Mouse (Mus musculus): ENCODE data around the gene Tgif2lx1. TPM values are rescaled to one million over a fixed set of nuclear protein-coding genes. Genes with fewer than 3 reads are reported as not detected.
"Not testable (repeated sequence)": the region's sequence is repeated elsewhere in the genome, so short reads cannot be mapped to it uniquely, and the experiment has no call there.

Gene Tgif2lx1
- not detected in 2 replicates for total RNA-seq (2014; rRNA removed)
- not detected in 2 replicates for polyA plus RNA-seq (2015; fragmentation: Nextera tagmentation; extraction: Ambion mirVana)

DNA sequence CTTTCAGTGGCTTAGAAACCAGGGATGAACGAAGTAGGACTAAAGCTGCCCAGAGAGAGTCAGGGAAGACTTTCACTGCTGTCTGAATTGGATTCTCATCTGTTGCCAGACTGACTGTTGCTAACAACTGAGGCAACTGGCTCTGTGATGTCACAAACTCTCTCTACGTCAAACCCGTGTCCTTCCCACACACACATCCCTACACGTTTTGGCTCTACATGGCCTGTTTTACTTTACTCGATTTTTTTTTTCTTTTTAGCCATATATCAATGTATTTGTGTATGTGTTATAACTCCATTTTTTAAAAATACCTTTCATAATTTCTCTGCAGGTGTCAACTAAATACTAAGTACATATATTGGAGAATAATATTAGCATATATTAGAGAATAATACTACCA is at the start of gene Tgif2lx1:
Gene Tgif2lx1 (minus strand): TSS at position 101 of the 400 bp plus-strand sequence.
- not testable (repeated sequence) for H3K27me3 ChIP-seq (ENCODE audit: insufficient read depth, low read length); H3K4me3 ChIP-seq (ENCODE audit: low read length); H3K9ac ChIP-seq (replicated peaks; ENCODE audit: low read length); ATAC-seq; H3K27ac ChIP-seq; H3K4me2 ChIP-seq (ENCODE audit: low read depth, low read length); H3K4me1 ChIP-seq (ENCODE audit: insufficient read depth, low read length); H3K9me3 ChIP-seq (ENCODE audit: low read length); H3K36me3 ChIP-seq (ENCODE audit: insufficient read depth, low read length); DNase-seq (ENCODE audit: low spot score)
- WGBS: no CpG with 5 or more reads among the region's 5 CpGs

Other genes starting within 250 kb of the Tgif2lx1 start
- not detected in 2 replicates for gene Tgif2lx2, start 53.5 kb downstream of the Tgif2lx1 start, total RNA-seq (2014; rRNA removed)
- not detected in 2 replicates for gene Tgif2lx2, start 53.5 kb downstream of the Tgif2lx1 start, polyA plus RNA-seq (2015; fragmentation: Nextera tagmentation; extraction: Ambion mirVana)

All from hindbrain, postnatal 0 days (tissue).